Mouse (Mus musculus) fat pad, adult 2 months (tissue): ENCODE measurements at regions not wholly inside any gene's neighbourhood (a gene's known extent, or its start where the extent isn't known, plus 50 kb on each side); places are given as distances from the start of the nearest gene placed in this dataset.
"Not testable (repeated sequence)": the region's sequence is repeated elsewhere in the genome, so short reads cannot be mapped to it uniquely, and the experiment has no call there.

ENCODE experiments used
- DNase-seq: peaks from one replicate; pipeline ENCODE4 v3.0.0-alpha.2; 2011; ENCODE audit warnings: low read depth, low spot score; ENCODE audit errors: extremely low read depth

- DNase-seq, result no peak
Measured at GRCm38 (mm10) chr16:69937514-69938194, 74.1 kb upstream of the Speer2 start.

GRCm38 (mm10) chr16:69943635-69944034 is 80.1 kb upstream of the Speer2 start:
- no peak for DNase-seq

- DNase-seq, result no peak
Measured at GRCm38 (mm10) chr16:69948783-69949182, 85.2 kb upstream of the Speer2 start.

- DNase-seq, result no peak
Measured at GRCm38 (mm10) chr16:69949339-69949738, 85.8 kb upstream of the Speer2 start.

- DNase-seq, result no peak
Measured at GRCm38 (mm10) chr16:69951581-69951980, 88.0 kb upstream of the Speer2 start.

- DNase-seq, result not testable (repeated sequence)
Measured at GRCm38 (mm10) chr16:69966561-69966960, 103.0 kb upstream of the Speer2 start.

- no peak for DNase-seq
Measured at GRCm38 (mm10) chr16:69979813-69980527, 116.4 kb upstream of the Speer2 start.

- DNase-seq, result no peak
Measured at GRCm38 (mm10) chr16:69984320-69984719, 120.8 kb upstream of the Speer2 start.

- DNase-seq, result no peak
Measured at GRCm38 (mm10) chr16:69991907-69992470, 128.4 kb upstream of the Speer2 start.

- no peak for DNase-seq
Measured at GRCm38 (mm10) chr16:69992715-69993114, 129.2 kb upstream of the Speer2 start.

- no peak for DNase-seq
Measured at GRCm38 (mm10) chr16:70006863-70007262, 143.3 kb upstream of the Speer2 start.

- no peak for DNase-seq
Measured at GRCm38 (mm10) chr16:70016980-70017379, 153.4 kb upstream of the Speer2 start.

- DNase-seq, result no peak
Measured at GRCm38 (mm10) chr16:70019564-70019963, 156.0 kb upstream of the Speer2 start.

GRCm38 (mm10) chr16:70021436-70021835 is 157.9 kb upstream of the Speer2 start:
- DNase-seq, result no peak

GRCm38 (mm10) chr16:70028649-70029048 is 165.1 kb upstream of the Speer2 start:
- no peak for DNase-seq

GRCm38 (mm10) chr16:70045547-70045946 is 182.0 kb upstream of the Speer2 start:
- DNase-seq, result no peak

- no peak for DNase-seq
Measured at GRCm38 (mm10) chr16:70046009-70046408, 182.5 kb upstream of the Speer2 start.

GRCm38 (mm10) chr16:70049850-70050249 is 186.3 kb upstream of the Speer2 start:
- DNase-seq, result no peak

- no peak for DNase-seq
Measured at GRCm38 (mm10) chr16:70071471-70071870, 207.9 kb upstream of the Speer2 start.

- no peak for DNase-seq
Measured at GRCm38 (mm10) chr16:70073740-70074139, 210.2 kb upstream of the Speer2 start.

- no peak for DNase-seq
Measured at GRCm38 (mm10) chr16:70079497-70079896, 216.0 kb upstream of the Speer2 start.

- DNase-seq, result no peak
Measured at GRCm38 (mm10) chr16:70091291-70091690, 222.5 kb upstream of the Gbe1 start.
